Mouse (Mus musculus): ENCODE measurements around the gene Pde4d. TPM values are rescaled to one million over a fixed set of nuclear protein-coding genes. Genes with fewer than 3 reads are reported as not detected.

Pde4d gene
- polyA plus RNA-seq, 1 experiment from 2014 or later = 16.7 TPM

DNA sequence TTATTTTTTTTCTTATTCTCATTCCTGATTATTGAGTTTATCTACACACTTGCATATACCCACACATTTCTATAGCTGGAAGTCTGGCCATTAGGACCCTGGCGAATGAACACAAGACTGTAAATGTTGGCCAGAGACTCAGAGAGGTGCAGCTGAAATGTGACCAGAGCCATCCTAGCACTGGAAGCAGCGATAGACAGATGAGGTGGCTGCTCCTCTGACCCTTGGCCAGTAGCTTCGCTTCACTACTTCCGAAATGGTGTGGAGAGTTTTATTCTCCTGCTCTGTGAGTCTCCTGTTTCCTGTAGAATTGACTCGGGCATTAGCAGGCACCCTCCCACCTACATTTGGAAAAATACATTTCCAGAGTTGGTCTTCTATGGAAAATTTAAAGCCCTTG, 1212.4 kb downstream of the Pde4d start:
- ATAC-seq (replicated peaks; ENCODE audit: low FRiP score) = peak; percentile 93
- 15% methylated on average over 5 of the region's 5 CpGs for WGBS
- no peaks in the 10 kb centered on the region for H3K9me3 ChIP-seq (replicated peaks)
- H3K4me3 ChIP-seq (replicated peaks) = no peak overlapping the region
- peak overlapping the region; percentile 83 for H3K27ac ChIP-seq
- H3K36me3 ChIP-seq = no peaks in the 10 kb centered on the region
- 0 out of 2 replicates have a peak overlapping the region, but pooled peaks have one; percentile 20 for H3K4me2 ChIP-seq
- H3K9ac ChIP-seq = no peak overlapping the region
- H3K4me1 ChIP-seq = peaks cover 24% of the 10 kb centered on the region
- H3K27me3 ChIP-seq = no peaks in the 10 kb centered on the region

DNA sequence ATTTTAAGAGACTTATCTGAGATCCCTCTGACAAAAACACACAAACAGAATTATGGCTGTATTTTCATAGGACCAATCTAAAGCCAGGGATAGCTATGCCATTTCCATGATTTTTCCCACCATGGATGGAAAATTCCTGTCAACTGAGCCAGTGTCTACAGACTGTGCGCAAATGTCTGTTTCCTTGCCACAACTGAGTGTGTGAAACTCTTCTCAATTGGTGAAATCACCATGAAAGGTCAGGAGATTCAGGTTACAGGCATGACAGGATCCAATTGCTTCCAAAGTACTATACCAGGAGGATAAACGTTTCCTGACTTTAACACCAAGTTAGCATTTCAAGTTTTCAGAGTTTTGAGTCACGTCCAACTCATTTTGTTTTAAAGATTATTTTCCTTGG, 1213.0 kb downstream of the Pde4d start:
- Histone ChIP-seq H3K4me2 (no peak overlapping the region), H3K4me1 (peaks cover 24% of the 10 kb centered on the region), H3K27ac (peak overlapping the region; percentile 83), H3K9me3 (replicated peaks) (no peaks in the 10 kb centered on the region), H3K27me3 (no peaks in the 10 kb centered on the region), H3K9ac (no peak overlapping the region), H3K36me3 (no peaks in the 10 kb centered on the region), H3K4me3 (replicated peaks) (no peak overlapping the region)
- ATAC-seq (replicated peaks; ENCODE audit: low FRiP score) = peak; percentile 59
- 30% methylated on average over 3 of the region's 3 CpGs for WGBS

DNA sequence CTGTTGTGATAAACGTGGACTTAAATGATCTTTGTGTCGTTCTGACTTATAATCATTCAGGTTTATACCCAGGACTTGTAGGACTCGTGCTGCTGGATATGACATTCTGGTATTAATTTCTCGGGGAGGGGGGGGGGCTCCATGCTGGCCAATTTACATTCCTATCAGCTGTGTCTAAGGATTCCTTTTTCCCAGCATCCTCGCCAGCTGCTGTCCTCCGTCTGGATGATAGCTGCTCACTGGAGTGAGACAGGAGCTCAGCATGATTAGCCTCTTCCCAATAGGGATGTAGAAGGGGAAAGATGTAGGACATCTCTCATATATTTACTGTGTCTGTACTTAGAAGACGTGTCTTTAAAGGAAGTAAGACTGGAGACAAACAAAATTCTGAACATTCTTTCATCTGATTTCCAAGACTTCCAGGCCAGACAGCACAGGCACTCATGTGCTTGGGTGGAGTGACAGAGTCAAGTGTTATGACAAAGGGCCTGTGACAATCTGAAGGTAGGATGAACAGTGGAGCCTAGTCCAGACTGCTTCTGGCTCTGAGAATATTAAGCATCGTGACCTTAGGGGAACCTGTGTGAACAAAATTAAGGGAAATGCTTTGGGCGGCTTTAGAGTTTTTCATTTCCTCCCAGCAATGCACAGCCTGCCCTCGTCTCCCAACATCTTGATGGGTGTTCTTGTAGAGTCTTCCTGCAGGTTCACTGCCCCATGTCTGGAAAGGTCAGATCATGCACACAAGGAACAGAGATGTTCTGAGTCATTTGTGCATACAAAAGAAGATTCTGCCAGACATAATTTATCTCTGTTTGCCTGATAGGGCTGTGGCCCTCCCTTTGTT, 1215.4 kb downstream of the Pde4d start:
- ATAC-seq (replicated peaks; ENCODE audit: low FRiP score) = no peak
- no peak overlapping the region for H3K9ac ChIP-seq
- H3K27ac ChIP-seq = 0 out of 2 replicates have a peak overlapping the region, but pooled peaks have one; percentile 1
- 55% methylated on average over 10 of the region's 10 CpGs for WGBS
- H3K9me3 ChIP-seq (replicated peaks) = no peaks in the 10 kb centered on the region
- H3K4me1 ChIP-seq = peaks cover 22% of the 10 kb centered on the region
- H3K4me3 ChIP-seq (replicated peaks) = no peak overlapping the region
- H3K4me2 ChIP-seq = no peak overlapping the region
- no peaks in the 10 kb centered on the region for H3K36me3 ChIP-seq
- no peaks in the 10 kb centered on the region for H3K27me3 ChIP-seq

DNA sequence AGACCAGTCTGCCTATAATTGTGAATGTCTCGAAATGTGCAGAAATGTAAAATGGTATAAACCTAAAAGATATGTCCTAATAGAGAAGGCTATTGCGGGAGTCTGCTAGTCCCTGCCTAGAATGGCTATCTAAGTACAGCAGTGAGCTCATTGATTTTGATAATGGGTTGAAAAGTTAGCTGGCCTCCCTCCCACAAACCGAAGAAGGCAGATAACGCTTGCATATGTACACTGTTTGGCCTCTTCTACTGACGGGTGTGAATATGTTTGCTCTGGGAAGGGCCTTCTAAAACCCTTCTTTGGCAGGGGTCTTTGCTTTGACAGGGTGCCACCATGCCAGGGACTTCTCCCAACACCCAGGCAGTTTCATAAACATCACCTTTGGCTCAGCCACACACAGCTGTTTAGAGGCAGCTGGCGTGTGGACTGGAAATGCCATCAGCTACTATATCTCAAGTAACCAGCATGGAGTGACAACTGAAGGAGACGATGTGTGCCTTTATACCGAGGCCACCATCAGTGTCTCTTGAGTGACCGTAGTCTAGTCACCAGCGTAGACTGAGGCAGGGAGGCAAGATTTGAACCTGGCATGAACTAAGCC, 1216.2 kb downstream of the Pde4d start:
- no peak for ATAC-seq (replicated peaks; ENCODE audit: low FRiP score)
- Histone ChIP-seq H3K9ac (no peak overlapping the region), H3K27ac (0 out of 2 replicates have a peak overlapping the region, but pooled peaks have one; percentile 1), H3K9me3 (replicated peaks) (no peaks in the 10 kb centered on the region), H3K36me3 (no peaks in the 10 kb centered on the region), H3K4me1 (peaks cover 27% of the 10 kb centered on the region), H3K4me3 (replicated peaks) (no peak overlapping the region), H3K4me2 (no peak overlapping the region), H3K27me3 (no peaks in the 10 kb centered on the region)
- WGBS = 76% methylated on average over 10 of the region's 10 CpGs

DNA sequence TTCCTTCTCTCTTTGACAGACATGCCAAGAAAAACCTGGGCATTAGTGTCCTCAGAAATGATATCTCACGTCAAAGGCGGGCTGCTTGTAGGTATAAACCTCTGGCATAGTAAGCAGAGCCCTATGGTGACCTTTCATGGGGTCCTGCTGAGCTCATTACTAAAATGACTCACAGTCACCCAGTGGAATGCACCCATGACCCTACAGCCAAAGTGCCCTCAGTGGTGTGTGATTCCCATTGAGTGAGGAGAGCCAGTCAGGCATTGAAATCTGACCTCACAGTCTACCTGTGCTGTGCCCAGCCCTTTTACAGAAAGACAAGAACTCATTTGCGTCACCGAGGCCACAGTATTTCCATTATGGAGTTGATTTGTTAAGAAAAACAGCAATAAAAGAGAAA, 1220.2 kb downstream of the Pde4d start:
- no peaks in the 10 kb centered on the region for H3K9me3 ChIP-seq (replicated peaks)
- H3K9ac ChIP-seq = no peak overlapping the region
- H3K27ac ChIP-seq = no peak overlapping the region
- H3K4me1 ChIP-seq = peaks cover 28% of the 10 kb centered on the region
- 69% methylated on average over 4 of the region's 4 CpGs for WGBS
- peak; percentile 64 for ATAC-seq (replicated peaks; ENCODE audit: low FRiP score)
- no peak overlapping the region for H3K4me2 ChIP-seq
- no peaks in the 10 kb centered on the region for H3K27me3 ChIP-seq
- H3K36me3 ChIP-seq = no peaks in the 10 kb centered on the region
- no peak overlapping the region for H3K4me3 ChIP-seq (replicated peaks)

DNA sequence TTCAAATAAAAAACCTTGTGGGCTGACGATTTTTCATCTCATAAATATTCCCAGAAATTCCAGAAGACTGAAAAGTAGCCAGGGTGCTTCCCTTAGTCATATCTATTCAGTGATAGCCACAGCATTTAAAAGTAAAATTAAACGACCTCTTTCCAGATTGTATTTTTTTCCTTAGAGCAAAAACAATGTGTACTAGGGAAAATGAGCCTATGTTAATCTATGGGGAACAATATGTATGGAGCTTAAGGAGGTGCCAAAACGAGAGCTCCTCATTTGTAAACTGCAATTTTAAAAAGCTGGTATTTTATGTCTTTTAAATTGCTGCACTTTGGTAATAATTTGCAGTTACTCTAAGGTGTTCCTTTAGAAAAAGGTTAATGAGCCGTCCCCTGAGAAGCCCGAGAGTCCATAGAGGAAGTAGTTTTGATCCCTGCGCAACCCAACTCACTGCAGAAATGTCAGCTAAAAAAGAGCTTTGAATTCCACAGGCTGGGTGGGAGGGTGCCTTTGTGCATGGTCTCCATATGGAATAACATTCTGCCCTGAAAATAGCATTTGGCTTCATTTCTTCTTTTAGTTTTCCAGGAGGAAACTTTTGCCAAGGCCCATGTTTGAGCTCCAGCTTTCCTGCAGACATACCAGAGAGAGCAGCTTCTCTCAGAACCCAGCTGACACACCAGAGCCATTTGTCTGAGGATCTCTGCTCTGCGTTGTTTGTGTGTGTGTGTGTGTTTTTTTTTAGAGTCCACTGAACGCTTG, 1222.0 kb downstream of the Pde4d start:
- Histone ChIP-seq H3K9ac (no peak overlapping the region), H3K27me3 (no peaks in the 10 kb centered on the region), H3K4me1 (peaks cover 17% of the 10 kb centered on the region), H3K27ac (peak overlapping the region; percentile 61; the same call in 1 of the 2 replicates), H3K36me3 (no peaks in the 10 kb centered on the region), H3K4me2 (no peak overlapping the region), H3K9me3 (replicated peaks) (no peaks in the 10 kb centered on the region), H3K4me3 (replicated peaks) (no peak overlapping the region)
- 20% methylated on average over 8 of the region's 8 CpGs for WGBS
- ATAC-seq (replicated peaks; ENCODE audit: low FRiP score) = 0 out of 2 replicates have a peak, but pooled peaks have one; percentile 48

DNA sequence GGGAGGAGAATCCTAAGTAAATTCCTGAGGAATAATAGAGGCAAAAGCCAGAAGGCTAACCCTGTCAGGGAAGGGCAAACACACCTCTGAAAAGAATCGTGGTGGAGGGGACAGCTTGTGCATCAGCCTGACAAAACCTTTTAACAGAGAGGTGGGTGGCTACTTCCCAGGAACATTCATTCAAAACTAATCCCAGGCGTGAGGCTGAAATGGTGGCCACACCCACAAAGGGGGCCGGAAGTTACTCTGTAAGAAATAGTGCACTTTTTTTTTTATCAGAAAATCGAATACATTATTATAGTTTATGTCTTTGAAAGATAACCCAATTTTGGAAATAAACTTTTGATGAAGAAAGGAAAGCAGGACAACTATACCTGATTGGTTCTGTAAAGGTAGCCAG, 1227.3 kb downstream of the Pde4d start:
- peaks cover 2% of the 10 kb centered on the region; the same call in 1 of the 2 replicates for H3K4me1 ChIP-seq
- H3K9me3 ChIP-seq (replicated peaks) = no peaks in the 10 kb centered on the region
- H3K27me3 ChIP-seq = no peaks in the 10 kb centered on the region
- no peak for ATAC-seq (replicated peaks; ENCODE audit: low FRiP score)
- no peak overlapping the region for H3K4me3 ChIP-seq (replicated peaks)
- no peak overlapping the region for H3K27ac ChIP-seq
- no peak overlapping the region for H3K9ac ChIP-seq
- 67% methylated on average over 4 of the region's 4 CpGs for WGBS
- no peaks in the 10 kb centered on the region for H3K36me3 ChIP-seq
- H3K4me2 ChIP-seq = no peak overlapping the region

DNA sequence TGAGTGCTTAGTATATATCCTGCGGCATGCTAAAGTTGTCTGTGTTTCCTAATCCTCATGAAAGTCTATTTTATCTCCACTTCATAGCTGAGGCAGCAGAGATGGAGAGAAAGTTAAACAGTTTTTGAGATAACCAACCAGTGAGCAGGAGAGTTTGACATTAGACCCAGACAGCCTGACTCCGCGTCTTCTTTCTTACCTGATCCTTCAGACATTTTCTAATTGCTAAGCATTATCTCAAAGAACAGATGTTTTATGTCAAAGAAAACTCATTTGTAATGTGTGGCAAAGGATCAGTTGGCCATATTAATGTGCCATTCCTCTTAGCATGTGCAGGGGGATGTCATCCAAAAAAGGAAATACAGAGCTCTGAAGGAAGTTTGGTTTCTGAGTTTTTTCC, 1227.9 kb downstream of the Pde4d start:
- ATAC-seq (replicated peaks; ENCODE audit: low FRiP score) = no peak
- no peaks in the 10 kb centered on the region for H3K36me3 ChIP-seq
- no peak overlapping the region for H3K4me2 ChIP-seq
- H3K4me1 ChIP-seq = no peaks in the 10 kb centered on the region
- no peak overlapping the region for H3K4me3 ChIP-seq (replicated peaks)
- no peak overlapping the region for H3K9ac ChIP-seq
- WGBS = 71% methylated on average over 3 of the region's 3 CpGs
- no peak overlapping the region for H3K27ac ChIP-seq
- no peaks in the 10 kb centered on the region for H3K9me3 ChIP-seq (replicated peaks)
- no peaks in the 10 kb centered on the region for H3K27me3 ChIP-seq

DNA sequence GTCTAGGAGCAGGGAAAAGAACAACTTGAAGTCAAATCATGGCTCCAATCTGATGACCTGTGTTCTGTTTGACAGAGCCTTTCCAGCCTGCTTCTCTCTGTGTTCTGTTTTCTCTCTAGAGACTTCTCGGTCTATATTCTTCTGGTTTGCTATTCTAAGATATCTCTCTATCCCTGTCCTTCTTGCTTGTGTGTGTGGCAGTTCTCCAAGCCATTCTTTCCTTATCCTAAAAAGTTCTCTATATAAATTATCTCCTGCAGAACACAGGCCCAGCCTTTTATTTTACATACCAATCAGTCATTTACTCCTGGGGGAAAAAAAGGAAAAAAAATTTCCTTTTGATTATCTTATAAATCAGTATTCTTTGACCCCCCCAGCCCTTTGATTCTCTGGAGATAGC, 1229.2 kb downstream of the Pde4d start:
- no peak overlapping the region for H3K4me2 ChIP-seq
- H3K4me3 ChIP-seq (replicated peaks) = no peak overlapping the region
- H3K27me3 ChIP-seq = no peaks in the 10 kb centered on the region
- no peaks in the 10 kb centered on the region for H3K36me3 ChIP-seq
- no peak overlapping the region for H3K9ac ChIP-seq
- H3K9me3 ChIP-seq (replicated peaks) = no peaks in the 10 kb centered on the region
- no peak for ATAC-seq (replicated peaks; ENCODE audit: low FRiP score)
- WGBS = 83% methylated on average over 1 of the region's 1 CpGs
- H3K27ac ChIP-seq = no peak overlapping the region
- no peaks in the 10 kb centered on the region for H3K4me1 ChIP-seq

DNA sequence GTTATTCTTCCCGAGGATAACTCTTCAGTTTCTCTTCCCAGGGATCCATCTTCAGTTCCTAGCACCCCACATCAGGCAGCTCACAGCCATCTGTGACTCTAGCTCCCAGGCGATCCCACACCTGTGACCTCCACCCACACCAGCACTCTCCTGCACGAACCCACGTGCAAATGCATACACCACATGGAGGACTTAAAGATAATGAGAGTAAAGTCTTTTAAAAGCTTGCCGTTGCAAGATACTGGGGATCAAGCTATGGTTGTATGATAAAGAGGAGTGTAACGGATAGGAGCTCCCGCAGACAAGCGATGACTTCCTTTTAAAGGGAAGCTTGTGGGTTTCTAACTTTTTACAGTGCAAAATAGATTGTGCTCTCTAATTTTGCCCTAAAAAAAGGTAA, 1230.5 kb downstream of the Pde4d start:
- Histone ChIP-seq H3K36me3 (no peaks in the 10 kb centered on the region), H3K4me2 (no peak overlapping the region), H3K4me1 (peaks cover 7% of the 10 kb centered on the region; the same call in 1 of the 2 replicates), H3K9me3 (replicated peaks) (no peaks in the 10 kb centered on the region), H3K27ac (no peak overlapping the region), H3K4me3 (replicated peaks) (no peak overlapping the region), H3K9ac (no peak overlapping the region), H3K27me3 (no peaks in the 10 kb centered on the region)
- no peak for ATAC-seq (replicated peaks; ENCODE audit: low FRiP score)
- 90% methylated on average over 8 of the region's 8 CpGs for WGBS

DNA sequence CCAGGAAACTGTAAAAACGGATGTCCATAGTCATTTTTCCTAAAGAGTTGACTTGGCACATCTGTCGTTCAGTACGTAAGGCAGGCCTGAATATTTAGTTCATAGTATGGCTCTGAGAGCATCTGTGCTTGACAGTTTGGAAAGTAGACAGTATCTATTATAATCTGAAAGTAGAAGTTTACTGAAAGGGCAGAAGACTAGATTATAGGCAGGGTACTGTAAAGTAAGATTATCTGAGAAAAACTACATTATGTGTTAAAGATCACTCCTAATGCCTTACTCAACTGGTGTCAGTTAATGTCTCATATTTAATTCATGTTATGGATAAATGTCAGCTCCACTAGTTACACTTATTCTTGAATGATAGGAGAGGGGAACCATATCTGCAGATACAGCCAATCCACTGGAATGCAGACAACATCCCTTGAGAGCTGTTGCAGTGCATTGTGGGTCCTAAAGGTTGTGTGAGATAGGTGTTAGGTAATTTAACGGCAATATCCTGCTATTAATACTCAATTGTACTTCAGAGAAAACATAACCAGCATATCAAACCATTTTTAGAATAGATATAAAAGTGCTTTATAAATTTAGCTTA, 1232.0 kb downstream of the Pde4d start:
- H3K27ac ChIP-seq = no peak overlapping the region
- no peaks in the 10 kb centered on the region for H3K9me3 ChIP-seq (replicated peaks)
- H3K4me3 ChIP-seq (replicated peaks) = no peak overlapping the region
- H3K36me3 ChIP-seq = no peaks in the 10 kb centered on the region
- ATAC-seq (replicated peaks; ENCODE audit: low FRiP score) = no peak
- H3K4me2 ChIP-seq = no peak overlapping the region
- H3K9ac ChIP-seq = no peak overlapping the region
- 75% methylated on average over 4 of the region's 4 CpGs for WGBS
- H3K27me3 ChIP-seq = no peaks in the 10 kb centered on the region
- H3K4me1 ChIP-seq = peaks cover 19% of the 10 kb centered on the region

DNA sequence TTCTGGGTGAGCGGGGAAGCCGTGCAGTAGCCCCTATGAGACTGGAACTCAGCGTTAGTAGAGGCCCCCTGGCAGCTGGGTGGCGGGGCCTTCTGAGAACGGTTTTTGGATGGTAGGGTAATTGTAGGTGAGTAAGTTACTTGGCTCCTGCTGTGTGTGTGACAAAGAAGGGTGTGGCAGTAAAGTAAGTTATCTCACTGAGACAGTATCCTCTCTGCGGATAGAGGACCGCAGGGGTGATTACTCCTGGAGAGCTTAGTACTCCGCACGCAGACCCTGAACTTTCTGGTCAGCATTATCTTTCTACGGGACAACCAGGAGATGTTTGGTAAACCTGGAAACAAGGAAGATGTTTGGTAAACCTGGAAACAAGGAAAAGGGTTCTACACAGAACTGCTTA, 1233.3 kb downstream of the Pde4d start:
- H3K9ac ChIP-seq = no peak overlapping the region
- H3K27ac ChIP-seq = no peak overlapping the region
- ATAC-seq (replicated peaks; ENCODE audit: low FRiP score) = no peak
- no peak overlapping the region for H3K4me2 ChIP-seq
- no peaks in the 10 kb centered on the region for H3K36me3 ChIP-seq
- WGBS = 70% methylated on average over 10 of the region's 10 CpGs
- H3K9me3 ChIP-seq (replicated peaks) = no peaks in the 10 kb centered on the region
- no peak overlapping the region for H3K4me3 ChIP-seq (replicated peaks)
- H3K27me3 ChIP-seq = no peaks in the 10 kb centered on the region
- H3K4me1 ChIP-seq = peaks cover 22% of the 10 kb centered on the region
